Mouse (Mus musculus) bone marrow macrophage, adult 2 months (primary cell): Measurements from ENCODE around the gene Samsn1.

Experiments
- CTCF ChIP-seq: IDR thresholded peaks from 2 replicates; pipeline ENCODE4 v1.5.1; 2012; ENCODE audit warnings: low read depth, mild to moderate bottlenecking, low read length, moderate library complexity
- POLR2A ChIP-seq: IDR thresholded peaks from 2 replicates; pipeline ENCODE4 v1.6.1; 2012; ENCODE audit warnings: mild to moderate bottlenecking, low read depth, low read length, borderline replicate concordance

DNA sequence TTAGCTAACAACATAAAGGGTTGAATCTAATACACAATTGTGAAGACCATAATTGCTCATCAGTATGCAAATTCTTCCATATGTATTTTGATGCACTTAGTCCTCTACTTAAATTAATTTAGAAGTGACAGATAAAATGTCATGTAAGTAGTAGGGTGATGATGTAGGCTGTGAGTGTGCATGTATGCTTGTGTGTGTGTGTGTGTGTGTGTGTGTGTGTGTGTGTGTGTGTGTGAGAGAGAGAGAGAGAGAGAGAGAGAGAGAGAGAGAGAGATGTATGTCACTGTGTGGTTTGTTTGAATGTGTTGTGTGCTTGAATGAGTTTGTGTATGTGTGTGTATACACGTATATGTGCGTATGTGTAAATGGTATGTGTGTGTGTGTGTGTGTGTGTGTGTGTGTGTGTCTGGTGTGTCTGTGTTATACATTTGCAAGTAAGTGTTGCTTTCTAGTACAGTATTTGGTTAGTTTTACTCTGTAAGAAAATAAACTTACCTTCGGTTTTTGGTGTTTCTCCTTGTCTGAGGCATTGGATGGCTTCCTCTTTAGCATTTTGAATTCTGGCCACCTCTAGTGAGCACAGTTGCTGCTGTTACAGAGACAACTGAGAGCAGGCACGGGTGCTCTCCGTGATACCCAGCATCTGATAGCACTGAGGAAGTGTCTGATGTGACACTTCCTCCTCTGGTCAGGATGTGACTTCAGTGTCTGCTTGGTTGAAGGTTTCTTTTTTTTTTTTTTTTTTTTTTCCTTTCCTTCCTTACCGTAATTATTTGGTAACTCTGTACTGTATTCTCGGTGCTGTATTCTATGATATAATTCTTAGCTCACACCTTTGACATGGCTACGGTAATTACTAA is 113.2 kb downstream of the Samsn1 start:
- TF ChIP-seq CTCF (no peak), POLR2A (no peak)
